Mouse (Mus musculus) layer of hippocampus, postnatal 10 days (tissue): ENCODE data around the gene Spats2l. TPM values are rescaled to one million over a fixed set of nuclear protein-coding genes. Genes with fewer than 3 reads are reported as not detected.

ENCODE experiments used
- DNase-seq, 2 experiments: peaks; one replicate each; pipeline ENCODE4 v3.0.0; 2021; ENCODE audit warnings: low spot score in 2 of 2
- total RNA-seq, 2 experiments: library from RNA; stranded (reverse); gene quantifications; 2 replicates each; pipeline ENCODE4 v1.2.3; 2021

Spats2l gene
- total RNA-seq, 2 experiments from 2014 or later: 38.0 to 39.3 TPM

DNA sequence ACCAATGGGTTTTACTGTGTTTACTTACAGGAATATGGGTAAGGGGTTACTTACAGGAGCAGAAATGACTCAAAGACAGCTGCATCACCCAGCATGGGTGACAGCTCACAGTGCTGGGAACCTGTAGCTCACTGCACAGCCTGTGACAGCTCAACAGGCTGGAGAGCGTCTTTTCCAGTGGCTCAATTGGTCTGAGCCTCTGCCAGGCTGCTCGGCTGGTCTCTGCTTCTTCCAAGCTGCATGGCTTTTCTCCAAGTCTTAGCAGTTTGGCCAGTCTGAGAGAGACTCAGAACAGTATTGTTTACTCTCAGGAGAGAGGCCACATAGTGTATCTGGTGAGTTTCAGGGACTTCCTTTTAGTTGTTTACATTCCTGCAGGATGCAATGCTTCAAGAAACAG is 110.9 kb downstream of the Spats2l start:
- DNase-seq: peak in 1 of 2 experiments; percentile 33

DNA sequence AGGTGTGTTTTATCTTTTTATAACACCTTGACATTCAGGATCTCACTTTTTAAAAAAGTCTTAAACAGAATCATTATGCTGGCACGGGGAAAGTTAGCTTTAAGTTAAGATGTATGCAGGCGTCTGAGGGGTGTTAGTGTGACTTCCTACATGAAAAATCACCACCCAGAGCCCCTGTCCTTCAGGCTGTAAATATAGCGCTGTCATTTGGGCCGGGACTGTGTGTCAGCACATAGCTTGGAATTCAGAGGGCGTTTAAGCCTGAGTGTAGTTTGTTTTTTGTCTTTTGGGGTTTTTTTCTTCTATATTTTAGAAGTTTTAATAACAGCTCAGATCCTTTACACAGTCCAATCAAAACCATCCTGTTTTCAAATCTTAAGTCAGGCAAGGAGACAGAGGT is 115.8 kb downstream of the Spats2l start:
- no peak for DNase-seq

DNA sequence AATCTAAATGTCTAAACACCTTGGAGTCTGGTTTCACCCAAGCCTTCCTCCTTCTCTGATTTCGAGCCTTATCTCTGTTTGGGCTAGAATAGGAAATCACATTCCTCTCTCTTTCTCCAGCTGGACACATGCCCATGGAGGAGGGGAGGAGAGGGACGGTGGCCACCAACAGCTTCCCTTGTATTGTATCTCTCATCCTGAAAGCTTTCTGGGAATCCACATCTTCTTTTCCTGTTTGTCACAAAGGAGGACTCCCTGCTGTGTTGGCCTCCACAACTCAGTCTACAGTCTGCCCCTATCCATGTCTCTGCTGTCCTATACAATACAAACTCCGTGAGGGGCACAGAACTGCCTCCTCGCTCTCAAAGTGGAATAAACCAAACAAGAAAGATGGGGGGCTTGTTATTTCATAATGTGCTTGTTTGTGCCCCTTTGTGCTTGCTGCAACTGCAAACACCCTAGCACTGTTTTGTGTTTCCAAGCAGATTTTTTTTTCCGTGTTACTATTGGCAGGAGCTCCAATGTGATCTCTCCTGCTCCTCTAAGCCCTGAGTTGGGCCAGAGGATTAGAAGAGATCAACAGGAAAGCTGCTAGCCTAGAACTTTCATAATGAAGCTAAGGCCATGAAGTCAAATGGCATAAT is 116.4 kb downstream of the Spats2l start:
- no peak for DNase-seq

GRCm38 (mm10) chr1:57890903-57891267 is 116.9 kb downstream of the Spats2l start:
- no peak for DNase-seq

DNA sequence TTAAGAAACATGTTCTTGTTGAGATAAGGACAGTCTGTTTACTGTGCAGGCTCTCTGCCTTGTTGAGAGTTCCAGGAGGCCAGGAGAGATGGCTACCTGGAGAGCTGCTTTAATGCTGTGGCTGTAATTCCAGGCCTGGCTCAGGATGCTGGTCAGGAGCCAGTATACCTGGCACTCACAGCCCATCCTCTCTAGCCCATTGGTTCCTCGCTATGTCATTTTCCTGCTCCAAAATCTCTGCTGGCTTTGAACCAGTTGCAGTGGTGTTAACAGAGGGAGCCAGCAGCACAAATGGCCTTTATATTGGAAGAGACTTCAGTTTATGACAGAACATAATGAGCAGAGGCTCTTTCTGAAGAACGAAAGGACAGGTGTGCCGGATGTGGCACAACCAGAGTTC is 127.5 kb downstream of the Spats2l start:
- no peak for DNase-seq

DNA sequence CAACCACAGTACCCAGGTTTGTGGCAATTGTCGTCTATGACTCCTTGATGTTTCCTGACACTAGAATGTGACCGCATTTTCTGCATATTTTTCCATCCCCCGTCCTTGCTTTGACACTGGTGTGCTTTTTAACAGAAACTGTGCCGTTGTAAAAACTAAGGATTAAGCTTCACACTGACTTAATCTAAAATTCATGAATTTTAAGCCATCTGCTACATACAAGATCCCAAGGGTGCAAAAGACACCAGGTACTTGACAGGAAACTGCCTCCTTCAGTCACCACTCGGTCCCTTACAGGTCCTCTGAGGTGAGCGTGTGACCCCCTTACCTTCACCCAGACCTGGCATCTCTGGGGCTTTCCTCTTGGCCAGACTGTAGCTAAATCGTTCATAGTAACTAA is 129.8 kb downstream of the Spats2l start:
- no peak for DNase-seq

DNA sequence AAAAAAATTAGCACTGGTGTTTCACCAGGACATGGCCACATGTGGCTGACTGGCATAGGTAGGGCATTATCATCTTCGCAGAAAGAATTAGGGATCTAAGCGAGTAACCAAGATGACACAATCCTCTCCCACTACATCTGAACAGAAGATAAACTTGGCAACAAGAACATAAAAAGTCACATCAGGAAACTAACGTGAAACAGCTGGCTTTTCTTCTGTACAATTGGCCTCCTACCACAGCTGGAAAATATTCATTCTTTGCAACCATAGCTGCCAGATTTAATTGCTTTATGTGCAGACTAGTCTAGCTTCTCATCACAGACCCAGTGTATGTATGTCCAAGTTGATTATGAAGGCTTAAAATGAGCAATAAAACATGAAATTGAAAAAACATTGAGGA is 131.9 kb downstream of the Spats2l start:
- DNase-seq: no peak

GRCm38 (mm10) chr1:57906312-57906711 is 132.3 kb downstream of the Spats2l start:
- no peak for DNase-seq

GRCm38 (mm10) chr1:57911561-57911960 is 137.6 kb downstream of the Spats2l start:
- DNase-seq: no peak

GRCm38 (mm10) chr1:57917342-57917741 is 143.4 kb downstream of the Spats2l start:
- DNase-seq: no peak

DNA sequence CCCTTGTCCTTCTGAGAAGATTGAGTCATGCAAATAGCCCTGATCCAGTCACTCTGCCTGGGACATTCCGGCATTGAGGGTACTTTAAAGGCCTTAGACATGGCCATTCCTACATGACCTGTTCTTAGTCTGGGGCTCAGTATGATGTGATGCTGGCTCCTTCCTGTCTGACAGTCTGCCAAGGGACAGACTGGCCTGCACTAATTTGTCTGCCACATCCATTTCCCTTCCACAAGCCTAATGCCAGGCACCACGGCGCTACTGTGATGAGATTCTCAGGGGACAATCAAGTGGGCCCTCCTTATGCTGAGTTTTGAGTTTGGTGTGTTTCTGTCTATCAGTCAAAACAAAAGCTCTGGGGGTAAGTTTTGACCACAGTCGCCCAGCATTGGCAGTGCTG is 144.6 kb downstream of the Spats2l start:
- no peak for DNase-seq

- DNase-seq: no peak
Observed at GRCm38 (mm10) chr1:57934287-57934686, 160.3 kb downstream of the Spats2l start.

DNA sequence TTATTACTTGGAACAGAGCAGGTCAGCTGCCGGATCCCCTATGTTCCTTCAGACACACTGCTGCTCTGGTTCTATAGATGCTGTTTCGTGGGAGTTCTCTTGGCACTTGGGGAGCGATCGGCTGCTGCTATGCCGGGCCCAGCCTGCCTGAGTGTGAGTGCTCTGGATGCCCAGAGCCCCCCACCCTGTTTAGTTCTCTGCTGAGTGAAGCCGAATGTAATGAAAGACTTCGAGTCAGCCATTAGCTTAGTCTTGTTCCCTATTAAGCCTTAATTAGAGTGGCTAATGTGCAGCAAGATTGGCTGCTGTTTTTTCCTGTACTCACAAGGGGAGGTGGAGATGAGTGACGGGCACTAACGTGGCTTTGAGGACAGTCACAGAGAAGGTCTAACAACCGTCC is 166.7 kb downstream of the Spats2l start:
- no peak for DNase-seq

DNA sequence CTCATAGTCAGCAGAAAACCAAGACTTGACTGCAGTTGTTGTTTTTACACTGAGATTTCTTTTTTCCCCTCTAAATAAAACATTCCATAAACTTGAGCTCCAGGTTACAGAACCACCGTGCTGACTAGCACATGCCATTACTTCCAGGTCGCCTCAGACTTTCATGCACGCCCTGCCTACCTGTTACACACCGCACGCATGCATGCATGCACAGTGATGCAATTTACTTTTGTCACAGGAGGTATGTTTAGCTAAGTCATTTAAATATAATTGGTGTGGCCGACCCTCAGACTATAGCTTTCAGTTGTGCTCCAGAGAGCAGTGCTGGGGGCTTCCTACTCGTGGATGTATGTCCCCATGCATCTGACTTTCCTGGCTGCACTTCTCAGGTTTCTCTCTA is 167.1 kb downstream of the Spats2l start:
- no peak for DNase-seq

DNA sequence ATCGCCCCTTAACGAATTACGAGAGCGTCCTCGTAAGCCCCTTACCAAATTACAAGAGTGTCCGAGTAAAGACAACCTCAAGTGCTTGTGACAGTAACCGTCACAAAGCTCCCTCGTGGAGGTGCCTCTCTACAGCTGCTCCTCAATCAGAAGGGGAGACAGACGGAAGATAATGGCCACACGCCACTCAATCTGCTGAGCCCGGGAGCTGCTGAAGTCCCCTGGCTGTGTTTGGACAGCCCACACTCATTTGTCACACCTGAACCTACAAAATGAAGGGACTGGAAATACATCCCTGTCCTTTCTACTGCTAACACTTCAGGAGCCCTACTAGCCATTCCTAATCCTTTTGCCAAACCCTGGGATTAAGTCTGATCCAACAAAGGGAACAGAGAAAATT is 167.8 kb downstream of the Spats2l start:
- DNase-seq: no peak

DNA sequence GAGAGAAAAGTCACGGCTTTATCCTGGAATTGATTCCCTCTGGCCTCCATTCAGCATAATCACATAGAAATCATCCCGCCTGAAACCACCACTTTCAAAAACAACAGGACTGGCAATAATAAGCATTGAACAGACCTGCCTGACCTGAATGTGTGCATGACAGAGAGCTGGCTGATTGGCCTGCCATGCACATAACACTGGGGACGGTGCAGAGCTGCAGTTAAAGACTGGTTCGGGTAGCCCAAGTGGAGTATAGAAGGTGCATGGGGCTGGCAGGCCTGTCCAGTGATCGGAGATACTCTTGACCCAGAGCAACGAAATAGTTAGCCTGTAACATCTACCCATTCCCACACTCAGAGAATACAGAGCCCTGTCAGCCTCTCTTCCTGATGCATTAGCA is 168.3 kb downstream of the Spats2l start:
- no peak for DNase-seq

DNA sequence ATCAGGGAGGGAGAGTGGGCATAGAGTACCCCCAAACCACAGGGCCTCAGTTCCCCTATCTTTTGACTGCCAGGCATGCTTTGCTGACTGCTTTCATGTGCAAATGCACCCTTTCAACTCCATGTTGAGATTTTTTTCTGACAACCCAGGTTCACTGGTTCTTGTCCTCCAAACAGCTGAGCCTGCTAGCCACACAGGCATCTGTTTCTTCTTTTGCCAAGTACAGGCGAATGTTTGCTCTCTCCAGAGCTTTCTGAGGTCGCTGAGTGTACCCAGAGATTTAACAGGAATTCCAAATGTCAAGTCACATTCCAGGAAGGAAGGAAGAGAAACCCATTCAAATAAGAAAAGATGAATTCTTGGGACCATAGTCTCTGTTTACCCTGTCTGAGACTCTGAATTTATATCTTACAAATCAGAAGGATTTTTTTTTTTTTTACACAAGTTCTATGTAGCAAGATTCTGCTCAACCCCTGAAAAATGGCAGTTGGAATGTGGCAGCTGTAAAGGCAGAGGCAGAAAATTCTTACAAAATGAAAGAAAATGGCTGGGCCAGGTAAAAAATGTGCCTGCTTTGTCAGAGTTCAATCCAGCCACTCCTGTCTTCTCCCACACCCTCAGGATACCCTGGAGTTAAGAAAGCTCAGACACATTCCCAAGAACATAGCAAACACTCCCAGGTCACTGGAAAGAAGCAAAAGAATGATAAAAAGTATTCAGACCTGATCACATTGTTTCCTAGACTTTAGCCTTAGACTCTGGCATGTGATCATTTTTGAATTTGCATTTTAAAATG is 173.8 kb downstream of the Spats2l start:
- DNase-seq: no peak

GRCm38 (mm10) chr1:57949195-57949594 is 175.2 kb downstream of the Spats2l start:
- DNase-seq: no peak

GRCm38 (mm10) chr1:57949716-57950115 is 175.8 kb downstream of the Spats2l start:
- DNase-seq: no peak

- no peak for DNase-seq
Observed at GRCm38 (mm10) chr1:57952509-57952908, 178.5 kb downstream of the Spats2l start.

DNA sequence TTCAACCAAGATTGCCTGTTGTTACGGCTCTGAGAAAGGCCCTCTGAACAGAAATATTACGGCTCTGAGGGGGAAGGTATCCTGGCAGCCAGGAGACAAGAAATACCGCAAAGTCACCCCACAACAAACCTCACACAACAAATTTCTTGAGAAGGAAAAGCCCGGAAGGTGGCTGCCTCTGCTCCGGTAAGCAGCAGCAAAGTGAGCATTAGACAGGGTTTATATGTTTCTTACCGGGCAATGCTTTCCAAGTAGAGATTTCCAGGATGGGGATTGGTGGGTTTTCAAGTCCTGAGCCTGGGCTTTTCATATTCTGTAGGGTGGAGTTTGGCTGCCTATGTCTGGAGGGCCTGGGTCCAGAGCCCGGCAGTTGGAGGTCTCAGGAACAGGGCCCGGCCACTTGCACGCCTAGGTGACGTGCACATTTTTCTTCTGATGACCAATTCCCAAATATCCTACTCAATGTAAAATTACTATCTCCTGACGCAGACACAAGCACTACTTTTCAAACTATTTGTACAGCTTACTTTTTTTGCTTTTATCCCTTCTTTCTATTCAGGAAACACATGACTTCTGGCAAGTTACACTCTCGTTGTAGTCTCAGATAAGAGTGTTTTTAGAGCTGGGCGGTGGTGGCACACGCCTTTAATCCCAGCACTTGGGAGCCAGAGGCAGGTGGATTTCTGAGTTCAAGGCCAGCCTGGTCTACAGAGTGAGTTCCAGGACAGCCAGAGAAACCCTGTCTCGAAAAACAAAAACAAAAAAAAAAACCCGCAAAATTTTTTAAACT is 179.8 kb downstream of the Spats2l start:
- DNase-seq: no peak

DNA sequence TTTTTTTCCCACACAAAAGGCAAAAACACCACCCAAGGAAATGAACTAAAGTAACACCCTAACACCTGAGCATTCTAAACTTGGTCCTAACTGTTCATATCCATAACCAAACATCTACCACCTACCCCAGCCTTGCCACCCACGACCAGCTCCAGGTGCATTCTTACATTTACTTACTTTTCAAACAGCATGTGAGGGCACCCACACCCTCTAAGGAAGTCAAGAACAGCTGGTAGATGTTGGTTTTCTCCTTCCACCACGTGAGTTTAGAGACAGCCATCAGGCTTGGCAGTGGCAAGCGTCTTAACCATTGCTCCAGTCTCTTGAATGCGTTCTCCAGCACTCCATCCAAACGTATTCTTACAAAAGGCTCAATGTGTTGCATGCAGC is 180.4 kb downstream of the Spats2l start:
- no peak for DNase-seq
